Mouse (Mus musculus) spleen, adult 2 months (tissue): ENCODE results near the gene Nup85.

Experiments used
- CTCF ChIP-seq: fragments of 200-500 bp; IDR thresholded peaks from 2 replicates; pipeline ENCODE4 v1.5.1; 2011; ENCODE audit warnings: mild to moderate bottlenecking, inconsistent platforms; ENCODE audit not compliant: insufficient read depth, insufficient read length, insufficient replicate concordance; ENCODE audit errors: extremely low read depth
- POLR2A ChIP-seq: fragments of 200-500 bp; IDR thresholded peaks from 2 replicates; pipeline ENCODE4 v1.6.1; 2011; ENCODE audit warnings: low read depth, low read length, inconsistent platforms

- no peak for TF ChIP-seq POLR2A
- no peak for TF ChIP-seq CTCF
Observed at GRCm38 (mm10) chr11:115619949-115620348, 55.7 kb downstream of the Nup85 start.
